Comparison of ENCODE assay signal across 8 mouse cellular contexts in genomic region chr19:6384128-6384527, GRCm38 (mm10). TPM values are rescaled to one million over a fixed set of nuclear protein-coding genes. Genes with fewer than 3 reads are reported as not detected.
DNase-seq lines count a peak whose midpoint lies in the region; ATAC-seq and TF ChIP-seq lines count a peak whose summit lies in the region.

Gene Pygm (plus strand): TSS chr19:6384399.

- no peaks in the 10 kb centered on the region for H3K9me3 ChIP-seq in embryonic facial prominence, embryonic 10.5 days
- H3K9me3 ChIP-seq in heart, embryonic 15.5 days (replicated peaks) = no peaks in the 10 kb centered on the region
- H3K9me3 ChIP-seq in kidney, postnatal 0 days (replicated peaks; ENCODE audit: low read length) = no peaks in the 10 kb centered on the region
- H3K9me3 ChIP-seq in limb, embryonic 15.5 days = no peaks in the 10 kb centered on the region

- peaks cover 35% of the 10 kb centered on the region for H3K4me1 ChIP-seq in embryonic facial prominence, embryonic 10.5 days
- peaks cover 52% of the 10 kb centered on the region for H3K4me1 ChIP-seq in heart, embryonic 15.5 days (replicated peaks)
- H3K4me1 ChIP-seq in kidney, postnatal 0 days (replicated peaks; ENCODE audit: insufficient read depth, low read length) = peaks cover 38% of the 10 kb centered on the region
- H3K4me1 ChIP-seq in limb, embryonic 15.5 days = peaks cover 21% of the 10 kb centered on the region

- DNase-seq in left cerebral cortex, adult 18-20 months (ENCODE audit: low spot score in 2 of 2) = peak; percentile 55 to 57
- no peak for DNase-seq in left cerebral cortex, adult 11 months (ENCODE audit: low spot score)
- DNase-seq in embryonic facial prominence, embryonic 10.5 days (ENCODE audit: low spot score) = peak; percentile 45
- DNase-seq in kidney, postnatal 0 days (ENCODE audit: low spot score) = peak; percentile 91
- DNase-seq in ovary, postnatal 14 days (ENCODE audit: low spot score) = peak; percentile 68
- no peak for DNase-seq in T-cell, adult 2 months (ENCODE audit: low spot score)

- peak within 1 kb of the TSS; percentile 55 for H3K9ac ChIP-seq in heart, embryonic 15.5 days
- H3K9ac ChIP-seq in kidney, postnatal 0 days (ENCODE audit: low read depth, low read length) = peak within 1 kb of the TSS; percentile 27; the same call in 1 of the 2 replicates
- H3K9ac ChIP-seq in limb, embryonic 15.5 days = 0 out of 2 replicates have a peak within 1 kb of the TSS, but pooled peaks have one; percentile 1

- no peak within 1 kb of the TSS; the same call in 1 of the 2 replicates for H3K4me3 ChIP-seq in embryonic facial prominence, embryonic 10.5 days
- peak within 1 kb of the TSS; percentile 53 for H3K4me3 ChIP-seq in heart, embryonic 15.5 days
- H3K4me3 ChIP-seq in kidney, postnatal 0 days (replicated peaks; ENCODE audit: low read depth, low read length) = no peak within 1 kb of the TSS; the same call in 1 of the 2 replicates
- H3K4me3 ChIP-seq in limb, embryonic 15.5 days = no peak within 1 kb of the TSS

- peak; percentile 8; the same call in 1 of the 2 replicates for TF ChIP-seq CTCF in kidney, postnatal 0 days (IDR thresholded peaks at IDR 0.05; ENCODE audit: low read depth)

- 17% methylated on average over 7 of the region's 7 CpGs for WGBS in embryonic facial prominence, embryonic 10.5 days
- WGBS in heart, embryonic 15.5 days = 6% methylated on average over 7 of the region's 7 CpGs
- WGBS in kidney, postnatal 0 days = 13% methylated on average over 7 of the region's 7 CpGs
- 15% methylated on average over 7 of the region's 7 CpGs for WGBS in limb, embryonic 15.5 days

- H3K36me3 ChIP-seq in embryonic facial prominence, embryonic 10.5 days (replicated peaks) = peaks cover 19% of the 10 kb centered on the region
- H3K36me3 ChIP-seq in heart, embryonic 15.5 days = peaks cover 19% of the 10 kb centered on the region; the same call in 1 of the 2 replicates
- no peaks in the 10 kb centered on the region for H3K36me3 ChIP-seq in kidney, postnatal 0 days (ENCODE audit: insufficient read depth, low read length)
- peaks cover 6% of the 10 kb centered on the region; the same call in 1 of the 2 replicates for H3K36me3 ChIP-seq in limb, embryonic 15.5 days

- peak; percentile 84 for ATAC-seq in heart, embryonic 15.5 days (replicated peaks; ENCODE audit: insufficient number of reproducible peaks, insufficient read depth, low FRiP score, low read depth)
- peak; percentile 34; the same call in 1 of the 2 replicates for ATAC-seq in kidney, postnatal 0 days (replicated peaks; ENCODE audit: low FRiP score, low read depth)
- ATAC-seq in limb, embryonic 15.5 days (ENCODE audit: insufficient number of reproducible peaks, low FRiP score, low TSS enrichment, low read depth) = peak; percentile 40; the same call in 1 of the 2 replicates

- peaks cover 11% of the 10 kb centered on the region for H3K27me3 ChIP-seq in embryonic facial prominence, embryonic 10.5 days (replicated peaks; ENCODE audit: low read depth, poor library complexity, severe bottlenecking)
- H3K27me3 ChIP-seq in heart, embryonic 15.5 days = no peaks in the 10 kb centered on the region
- no peaks in the 10 kb centered on the region for H3K27me3 ChIP-seq in kidney, postnatal 0 days (ENCODE audit: insufficient read depth, low read length)
- no peaks in the 10 kb centered on the region for H3K27me3 ChIP-seq in limb, embryonic 15.5 days

- H3K27ac ChIP-seq in embryonic facial prominence, embryonic 10.5 days (replicated peaks) = peak within 1 kb of the TSS; percentile 7; the same call in 1 of the 2 replicates
- peak within 1 kb of the TSS; percentile 85 for H3K27ac ChIP-seq in heart, embryonic 15.5 days
- H3K27ac ChIP-seq in kidney, postnatal 0 days = peak within 1 kb of the TSS; percentile 77
- H3K27ac ChIP-seq in limb, embryonic 15.5 days = peak within 1 kb of the TSS; percentile 54

- H3K4me2 ChIP-seq in heart, embryonic 15.5 days = peak within 1 kb of the TSS; percentile 67
- peak within 1 kb of the TSS; percentile 44 for H3K4me2 ChIP-seq in kidney, postnatal 0 days (ENCODE audit: low read length)
- no peak within 1 kb of the TSS for H3K4me2 ChIP-seq in limb, embryonic 15.5 days

RNA-seq across cellular contexts. Expression of gene Pygm, which starts in this region (rescaled TPM):
- total RNA-seq in left cerebral cortex, adult 18-20 months (2021) = 10 to 100 TPM; 32.6 to 37.9 TPM
- 1.1 and 2.2 TPM in 2 replicates for polyA plus RNA-seq in embryonic facial prominence, embryonic 10.5 days (2016; fragmentation: Nextera tagmentation; extraction: Ambion mirVana)
- 282 and 297 TPM in 2 replicates for polyA plus RNA-seq in heart, embryonic 15.5 days (2015; fragmentation: Nextera tagmentation; extraction: Ambion mirVana)
- polyA plus RNA-seq in kidney, postnatal 0 days (2015; fragmentation: Nextera tagmentation; extraction: Ambion mirVana) = 24.5 and 25.8 TPM in 2 replicates
- polyA plus RNA-seq in limb, embryonic 15.5 days (2015; fragmentation: Nextera tagmentation; extraction: Ambion mirVana) = 23.4 and 89.0 TPM in 2 replicates

Comparison
In these comparisons a context has a peak if more than half of its experiments do, and no peak if none do; other contexts are left out.
1. DNase-seq: peak in left cerebral cortex, adult 18-20 months (2 of 2), embryonic facial prominence, embryonic 10.5 days (single experiment), kidney, postnatal 0 days (single experiment) and ovary, postnatal 14 days (single experiment); none in left cerebral cortex, adult 11 months (single experiment) and T-cell, adult 2 months (single experiment).
2. H3K27ac ChIP-seq: peak in every context shown above with its lines; median percentile 85 in heart, embryonic 15.5 days; 77 in kidney, postnatal 0 days; 54 in limb, embryonic 15.5 days; 7 in embryonic facial prominence, embryonic 10.5 days.
3. ATAC-seq: peak in every context shown above with its lines; median percentile 84 in heart, embryonic 15.5 days; 40 in limb, embryonic 15.5 days; 34 in kidney, postnatal 0 days.
4. H3K9ac ChIP-seq: peak in every context shown above with its lines; median percentile 55 in heart, embryonic 15.5 days; 27 in kidney, postnatal 0 days; 1 in limb, embryonic 15.5 days.